Mouse (Mus musculus): ENCODE data around the gene Crybb2. TPM values are rescaled to one million over a fixed set of nuclear protein-coding genes. Genes with fewer than 3 reads are reported as not detected.
A peak's percentile ranks its signal among the peaks of the same experiment; 100 is the strongest.

The Crybb2 gene
- total RNA-seq, 2 experiments from 2014 or later = not detected

GRCm38 (mm10) chr5:113090750-113091149 lies 20.8 kb upstream of the Crybb2 start:
- no peak for DNase-seq (ENCODE audit: low spot score in 2 of 2)

GRCm38 (mm10) chr5:113090077-113090690 lies 20.3 kb upstream of the Crybb2 start:
- DNase-seq (ENCODE audit: low spot score in 2 of 2) = no peak

GRCm38 (mm10) chr5:113087465-113087864 lies 17.5 kb upstream of the Crybb2 start:
- DNase-seq (ENCODE audit: low spot score in 2 of 2) = no peak

GRCm38 (mm10) chr5:113086990-113087389 lies 17.1 kb upstream of the Crybb2 start:
- no peak for DNase-seq (ENCODE audit: low spot score in 2 of 2)

GRCm38 (mm10) chr5:113086439-113086838 lies 16.5 kb upstream of the Crybb2 start:
- peak; percentile 58 to 79 for DNase-seq (ENCODE audit: low spot score in 2 of 2)

- DNase-seq (ENCODE audit: low spot score in 2 of 2) = no peak
Measured at GRCm38 (mm10) chr5:113085931-113086330, 16.0 kb upstream of the Crybb2 start.

- no peak for DNase-seq (ENCODE audit: low spot score in 2 of 2)
Measured at GRCm38 (mm10) chr5:113084309-113084708, 14.4 kb upstream of the Crybb2 start.

- no peak for DNase-seq (ENCODE audit: low spot score in 2 of 2)
Measured at GRCm38 (mm10) chr5:113082356-113083168, 12.6 kb upstream of the Crybb2 start.

- no peak for DNase-seq (ENCODE audit: low spot score in 2 of 2)
Measured at GRCm38 (mm10) chr5:113081439-113081838, 11.5 kb upstream of the Crybb2 start, which contains the start of gene Crybb3. Gene Crybb3 (minus strand): TSS chr5:113081584.

GRCm38 (mm10) chr5:113081020-113081419 lies 11.1 kb upstream of the Crybb2 start:
- DNase-seq (ENCODE audit: low spot score in 2 of 2) = no peak

- DNase-seq (ENCODE audit: low spot score in 2 of 2) = peak in 1 of 2 experiments; percentile 59
Measured at GRCm38 (mm10) chr5:113079783-113080182, 9.9 kb upstream of the Crybb2 start.

GRCm38 (mm10) chr5:113078686-113079085 lies 8.8 kb upstream of the Crybb2 start:
- no peak for DNase-seq (ENCODE audit: low spot score in 2 of 2)

GRCm38 (mm10) chr5:113054308-113054707 lies 15.6 kb downstream of the Crybb2 start:
- DNase-seq (ENCODE audit: low spot score in 2 of 2) = peak; percentile 78 to 89

- no peak for DNase-seq (ENCODE audit: low spot score in 2 of 2)
Measured at GRCm38 (mm10) chr5:113050581-113051185, 19.2 kb downstream of the Crybb2 start.

GRCm38 (mm10) chr5:113049876-113050275 lies 20.0 kb downstream of the Crybb2 start:
- peak in 1 of 2 experiments; percentile 30 for DNase-seq (ENCODE audit: low spot score in 2 of 2)

GRCm38 (mm10) chr5:113045511-113046273 lies 24.2 kb downstream of the Crybb2 start:
- no peak for DNase-seq (ENCODE audit: low spot score in 2 of 2)

- DNase-seq (ENCODE audit: low spot score in 2 of 2) = peak; percentile 40 to 60
Measured at GRCm38 (mm10) chr5:113043531-113043930, 26.4 kb downstream of the Crybb2 start.

- DNase-seq (ENCODE audit: low spot score in 2 of 2) = peak; percentile 65 to 76
Measured at GRCm38 (mm10) chr5:113041567-113042071, 28.3 kb downstream of the Crybb2 start.

- DNase-seq (ENCODE audit: low spot score in 2 of 2) = no peak
Measured at GRCm38 (mm10) chr5:113040776-113041175, 29.1 kb downstream of the Crybb2 start.

- DNase-seq (ENCODE audit: low spot score in 2 of 2) = no peak
Measured at GRCm38 (mm10) chr5:113038601-113039000, 31.3 kb downstream of the Crybb2 start.
